8 mouse cellular contexts compared by ENCODE assay signal in the genomic region with DNA sequence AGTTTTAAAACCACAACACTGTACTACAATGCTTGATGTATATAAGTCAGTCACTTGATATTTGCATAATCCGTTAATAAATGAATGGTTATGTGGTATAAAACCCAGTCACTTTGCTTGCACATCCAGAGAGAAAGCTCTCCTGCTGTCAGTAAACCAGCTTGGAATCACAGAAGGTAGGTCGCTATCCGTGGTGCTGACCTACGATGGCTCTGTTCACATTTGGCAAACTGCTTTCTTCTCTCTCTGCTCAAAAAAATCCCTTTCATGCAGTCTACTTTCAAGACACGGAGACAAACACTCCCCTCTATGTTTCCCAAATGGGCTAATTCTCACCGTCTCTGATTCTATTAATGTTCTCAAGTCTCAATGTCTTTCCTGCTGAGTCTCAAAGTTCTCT. TPM values are rescaled to one million over a fixed set of nuclear protein-coding genes. Genes with fewer than 3 reads are reported as not detected.
DNase-seq lines count a peak whose midpoint lies in the region; ATAC-seq and TF ChIP-seq lines count a peak whose summit lies in the region.

No protein-coding gene starts in this region.

- H3K9me3 ChIP-seq in liver, embryonic 12.5 days (replicated peaks): no peaks in the 10 kb centered on the region
- no peaks in the 10 kb centered on the region for H3K9me3 ChIP-seq in forebrain, embryonic 16.5 days (ENCODE audit: control insufficient read depth, low read length)

- 2% methylated on average over 6 of the region's 6 CpGs for WGBS in liver, embryonic 12.5 days (ENCODE audit: insufficient replicate concordance)
- WGBS in forebrain, embryonic 16.5 days: under 1% methylated on average over 6 of the region's 6 CpGs

- H3K4me3 ChIP-seq in liver, embryonic 12.5 days: no peak overlapping the region
- H3K4me3 ChIP-seq in forebrain, embryonic 16.5 days (replicated peaks; ENCODE audit: low read length): peak overlapping the region; percentile 47; the same call in 1 of the 2 replicates

- DNase-seq in liver: peak; percentile 45
- DNase-seq in brain, embryonic 14.5 days (ENCODE audit: low read depth): peak; percentile 77
- peak; percentile 15 for DNase-seq in yolk sac, embryonic 10.5 days (ENCODE audit: low spot score)
- no peak for DNase-seq in layer of hippocampus, postnatal 36 days

- no peak overlapping the region for H3K4me2 ChIP-seq in liver, embryonic 12.5 days
- H3K4me2 ChIP-seq in forebrain, embryonic 16.5 days (ENCODE audit: low read length): peak overlapping the region; percentile 80

- no peak for ATAC-seq in liver, embryonic 12.5 days
- ATAC-seq in forebrain, embryonic 16.5 days: no peak
- peak; percentile 48; the same call in 1 of the 2 replicates for ATAC-seq in megakaryocyte progenitor cell, adult 5-6 weeks (replicated peaks; ENCODE audit: poor library complexity)
- ATAC-seq in megakaryocyte, adult 5-6 weeks (ENCODE audit: poor library complexity, severe bottlenecking): no peak

- no peaks in the 10 kb centered on the region for H3K36me3 ChIP-seq in liver, embryonic 12.5 days
- no peaks in the 10 kb centered on the region for H3K36me3 ChIP-seq in forebrain, embryonic 16.5 days (ENCODE audit: control insufficient read depth, insufficient read depth)

- no peak for TF ChIP-seq POLR2A in brain, embryonic 14.5 days (IDR thresholded peaks at IDR 0.05; ENCODE audit: borderline replicate concordance, extremely low read depth, insufficient read depth, insufficient read length, poor library complexity, severe bottlenecking)

- H3K4me1 ChIP-seq in liver, embryonic 12.5 days: 0 out of 2 replicates have a peak, but pooled peaks cover 9% of the 10 kb centered on the region
- H3K4me1 ChIP-seq in forebrain, embryonic 16.5 days (replicated peaks; ENCODE audit: control insufficient read depth, insufficient read depth, low read length): peaks cover 28% of the 10 kb centered on the region

- peaks cover 57% of the 10 kb centered on the region for H3K27me3 ChIP-seq in liver, embryonic 12.5 days (replicated peaks)
- peaks cover 23% of the 10 kb centered on the region for H3K27me3 ChIP-seq in forebrain, embryonic 16.5 days (replicated peaks; ENCODE audit: control insufficient read depth, insufficient read depth, low read length)

- no peak overlapping the region for H3K27ac ChIP-seq in liver, embryonic 12.5 days
- H3K27ac ChIP-seq in forebrain, embryonic 16.5 days (ENCODE audit: low read length): no peak overlapping the region

- H3K9ac ChIP-seq in liver, embryonic 12.5 days: no peak overlapping the region
- no peak overlapping the region for H3K9ac ChIP-seq in forebrain, embryonic 16.5 days (replicated peaks; ENCODE audit: low read depth, low read length)

- TF ChIP-seq CTCF in brain, embryonic 14.5 days (IDR thresholded peaks at IDR 0.05; ENCODE audit: borderline replicate concordance, extremely low read depth, insufficient read depth, insufficient read length): no peak

RNA-seq across cellular contexts. Expression of gene Car10, which starts 0.8 kb away (rescaled TPM):
- polyA plus RNA-seq in liver, embryonic 12.5 days (2016; fragmentation: Nextera tagmentation; extraction: Ambion mirVana): 0.05 and 0.07 TPM in 2 replicates
- polyA plus RNA-seq in brain, embryonic 14.5 days (2012; rRNA removed): 11.7 and 28.5 TPM in 2 replicates
- polyA plus RNA-seq in forebrain, embryonic 16.5 days (2015; fragmentation: Nextera tagmentation; extraction: Ambion mirVana): 7.7 and 18.6 TPM in 2 replicates
- total RNA-seq in megakaryocyte progenitor cell, adult 5-6 weeks (2015): not detected in 2 replicates
- not detected in 2 replicates for total RNA-seq in megakaryocyte progenitor cell, adult 5-6 weeks (2017)
- total RNA-seq in layer of hippocampus, postnatal 36 days (2021): 10 to 100 TPM; 36.6 to 36.8 TPM
- not detected in 2 replicates for total RNA-seq in megakaryocyte, adult 5-6 weeks (2015)
- total RNA-seq in megakaryocyte, adult 5-6 weeks (2017): not detected in 2 replicates

Comparison
In these comparisons a context has a peak if more than half of its experiments do, and no peak if none do; other contexts are left out.
1. DNase-seq: peak in liver (single experiment), brain, embryonic 14.5 days (single experiment) and yolk sac, embryonic 10.5 days (single experiment); none in layer of hippocampus, postnatal 36 days (0 of 2).
2. RNA of gene Car10, which starts 0.8 kb away (total RNA-seq): 36.6 to 36.8 TPM in layer of hippocampus, postnatal 36 days; not detected in megakaryocyte progenitor cell, adult 5-6 weeks and not detected in megakaryocyte, adult 5-6 weeks; every median in the first group is over 10 times any median in the second.